Mouse (Mus musculus): ENCODE results near the gene Rpl35. TPM values are rescaled to one million over a fixed set of nuclear protein-coding genes. Genes with fewer than 3 reads are reported as not detected.

Gene Rpl35
- polyA plus RNA-seq, 1 experiment = 180 TPM

DNA sequence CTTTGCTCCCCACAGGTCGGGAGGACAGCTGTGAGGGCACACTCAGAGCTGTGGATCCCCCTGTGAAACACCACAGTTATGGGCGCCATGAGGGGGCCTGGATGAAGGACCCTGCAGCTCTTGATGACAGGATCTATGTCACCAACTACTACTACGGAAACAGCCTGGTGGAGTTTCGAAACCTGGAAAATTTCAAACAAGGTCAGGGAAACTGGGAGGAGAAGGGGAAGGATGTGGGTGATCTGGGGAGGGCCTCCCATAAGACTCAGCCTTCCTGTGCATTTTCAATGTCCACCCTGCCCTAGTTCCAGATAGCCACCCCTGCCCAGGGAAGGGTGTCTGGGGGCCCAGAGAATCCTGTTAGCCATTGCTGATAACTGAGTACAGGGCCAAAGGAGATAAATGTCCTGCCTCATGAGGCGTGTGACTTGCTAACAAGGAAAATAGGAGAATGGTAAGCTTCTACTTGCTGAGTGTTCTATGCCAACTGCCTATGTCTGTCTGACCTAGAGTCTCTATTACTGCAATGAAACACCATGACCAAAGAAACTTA lies 47.7 kb downstream of the Rpl35 start:
- no peaks in the 10 kb centered on the region for H3K36me3 ChIP-seq (replicated peaks; ENCODE audit: low read length)

DNA sequence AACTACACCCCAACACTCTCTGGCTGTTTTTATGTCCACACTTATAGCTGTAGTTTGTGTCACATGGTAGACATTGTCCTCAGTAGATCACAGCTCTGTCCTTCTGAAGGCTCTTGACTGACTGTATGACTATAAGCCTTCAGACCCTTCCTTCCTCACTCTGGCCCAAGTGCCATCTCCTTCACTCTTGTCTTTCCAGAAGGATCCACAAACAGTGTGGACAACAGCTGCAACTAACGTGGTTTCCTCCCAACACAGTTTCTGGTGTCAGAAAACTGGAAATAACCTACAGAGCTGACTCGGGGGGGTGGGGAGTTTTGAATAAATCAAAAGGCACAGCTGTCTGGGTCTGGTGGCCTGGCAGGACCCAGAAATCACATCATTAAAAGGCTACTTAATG lies 49.4 kb downstream of the Rpl35 start:
- peaks cover 16% of the 10 kb centered on the region for H3K4me1 ChIP-seq
- TF ChIP-seq GATA1 (IDR thresholded peaks at IDR 0.05; ENCODE audit: borderline replicate concordance, low read length) = no peak
- H3K27me3 ChIP-seq (replicated peaks) = peaks cover 18% of the 10 kb centered on the region
- peak overlapping the region; percentile 3 for H3K4me3 ChIP-seq (replicated peaks)
- peaks cover 6% of the 10 kb centered on the region; the same call in 1 of the 2 replicates for H3K9me3 ChIP-seq
- H3K36me3 ChIP-seq (replicated peaks; ENCODE audit: low read length) = no peaks in the 10 kb centered on the region

More for the DNA sequence above, 47.7 kb downstream of the Rpl35 start:
- H3K27me3 ChIP-seq (replicated peaks) = peaks cover 18% of the 10 kb centered on the region
- peaks cover 16% of the 10 kb centered on the region for H3K4me1 ChIP-seq
- H3K9me3 ChIP-seq = peaks cover 6% of the 10 kb centered on the region; the same call in 1 of the 2 replicates
- H3K4me3 ChIP-seq (replicated peaks) = no peak overlapping the region
- TF ChIP-seq FLI1 (IDR thresholded peaks at IDR 0.05; ENCODE audit: low read length) (no peak), GATA1 (IDR thresholded peaks at IDR 0.05; ENCODE audit: borderline replicate concordance, low read length) (no peak)

DNA sequence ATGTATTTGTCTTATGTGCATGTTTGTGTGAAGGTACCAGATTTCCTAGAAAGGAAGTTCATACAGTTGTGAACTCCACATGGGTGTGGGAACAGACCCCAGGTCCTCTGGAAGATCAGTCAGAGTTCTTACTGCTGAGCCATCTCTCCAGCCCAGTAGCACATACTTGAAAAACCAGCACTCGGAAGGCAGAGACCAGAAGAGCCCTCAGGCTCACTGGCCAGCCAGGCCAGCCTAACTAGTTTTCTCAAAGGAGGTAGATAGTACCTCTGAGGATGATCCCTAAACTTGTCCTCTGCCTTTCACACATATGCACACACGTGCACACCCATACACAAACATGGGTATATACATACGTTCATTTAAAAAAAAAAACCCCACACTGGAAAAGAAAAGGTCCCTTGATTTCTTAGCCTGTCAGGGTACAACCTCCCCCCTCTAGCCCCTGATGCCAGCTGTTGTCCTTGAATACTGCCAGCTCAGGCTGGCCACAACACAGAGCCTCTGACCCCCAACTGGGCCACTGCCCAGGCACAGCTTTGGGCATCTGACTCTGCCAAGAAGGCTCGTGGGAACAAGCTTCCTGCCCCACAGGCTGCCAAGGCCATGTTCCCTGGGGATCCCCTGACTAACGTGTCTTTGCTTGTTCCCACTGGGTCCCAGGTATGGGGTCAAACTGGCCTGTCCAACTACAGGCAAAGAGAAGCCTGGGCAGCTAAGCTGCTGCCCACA lies 52.1 kb downstream of the Rpl35 start:
- TF ChIP-seq GATA1 (IDR thresholded peaks at IDR 0.05; ENCODE audit: borderline replicate concordance, low read length) (no peak), FLI1 (IDR thresholded peaks at IDR 0.05; ENCODE audit: low read length) (no peak)
- H3K4me1 ChIP-seq = peaks cover 33% of the 10 kb centered on the region
- peaks cover 6% of the 10 kb centered on the region; the same call in 1 of the 2 replicates for H3K9me3 ChIP-seq
- peaks cover 9% of the 10 kb centered on the region for H3K27me3 ChIP-seq (replicated peaks)
- no peaks in the 10 kb centered on the region for H3K36me3 ChIP-seq (replicated peaks; ENCODE audit: low read length)
- H3K4me3 ChIP-seq (replicated peaks) = no peak overlapping the region

Other genes with a start within 250 kb of the Rpl35 start
- gene Nr6a1, start 77.9 kb downstream of the Rpl35 start, polyA plus RNA-seq (2012; ENCODE audit: insufficient read depth, low replicate concordance) = 0.25 TPM in 1 of 2 replicates, not detected in the other
- gene Olfml2a, start 73.6 kb downstream of the Rpl35 start, polyA plus RNA-seq (2012; ENCODE audit: insufficient read depth, low replicate concordance) = not detected in 2 replicates
- 0.44 TPM in 1 of 2 replicates, not detected in the other for gene Wdr38, start 8.1 kb downstream of the Rpl35 start, polyA plus RNA-seq (2012; ENCODE audit: insufficient read depth, low replicate concordance)
- 83.7 and 123 TPM in 2 replicates for gene Arpc5l, start 276 bp downstream of the Rpl35 start, polyA plus RNA-seq (2012; ENCODE audit: insufficient read depth, low replicate concordance)
- 0.32 TPM in 1 of 2 replicates, not detected in the other for gene Golga1, start 59.9 kb upstream of the Rpl35 start, polyA plus RNA-seq (2012; ENCODE audit: insufficient read depth, low replicate concordance)
- 7.7 and 11.9 TPM in 2 replicates for gene Scai, start 185.1 kb upstream of the Rpl35 start, polyA plus RNA-seq (2012; ENCODE audit: insufficient read depth, low replicate concordance)
- gene Ppp6c, start 220.8 kb upstream of the Rpl35 start, polyA plus RNA-seq (2012; ENCODE audit: insufficient read depth, low replicate concordance) = 3.3 and 7.0 TPM in 2 replicates